Mouse (Mus musculus): ENCODE measurements around the gene Trhr2.

GRCm38 (mm10) chr8:122322126-122322525 is 38.4 kb downstream of the Trhr2 start:
- TF ChIP-seq CTCF (IDR thresholded peaks at IDR 0.05; ENCODE audit: low read depth): no peak
- TF ChIP-seq EP300 (optimal IDR thresholded peaks at IDR 0.05): no peak
